Mouse (Mus musculus) heart, embryonic 14.5 days (tissue): ENCODE results near the gene 4930404N11Rik. TPM values are rescaled to one million over a fixed set of nuclear protein-coding genes. Genes with fewer than 3 reads are reported as not detected.

Source experiments
- microRNA-seq: library from miRNA; unstranded; fragments of <30 nt; microRNA quantifications from one replicate; pipeline ENCODE4, GENCODE M21; 2016
- polyA plus RNA-seq: library from polyadenylated mRNA; unstranded; fragments of >200 nt; fragmentation: Nextera tagmentation; extraction: Ambion mirVana; gene quantifications from 2 replicates; pipeline ENCODE4 v1.2.1, GENCODE M21; 2014

4930404N11Rik gene
- polyA plus RNA-seq, 1 experiment from 2014 or later, result 0.38 TPM

Small RNAs within 50 kb of the gene (microRNA-seq; reads per million reads assigned to microRNA genes)
- gene Mir6913, result not detected

Other genes starting within 250 kb of the 4930404N11Rik start
- 16.8 and 18.8 TPM in 2 replicates for gene Zbtb7a, start 230.6 kb downstream of the 4930404N11Rik start, polyA plus RNA-seq
- gene Pias4, start 197.9 kb downstream of the 4930404N11Rik start, polyA plus RNA-seq, result 33.5 and 34.0 TPM in 2 replicates
- gene Eef2, start 189.2 kb downstream of the 4930404N11Rik start, polyA plus RNA-seq, result 331 and 337 TPM in 2 replicates
- gene Dapk3, start 182.8 kb downstream of the 4930404N11Rik start, polyA plus RNA-seq, result 41.5 and 51.0 TPM in 2 replicates
- not detected in 2 replicates for gene 4930442H23Rik, start 182.0 kb downstream of the 4930404N11Rik start, polyA plus RNA-seq
- 7.4 and 8.3 TPM in 2 replicates for gene Nmrk2, start 163.8 kb downstream of the 4930404N11Rik start, polyA plus RNA-seq
- gene Atcay, start 135.0 kb downstream of the 4930404N11Rik start, polyA plus RNA-seq, result 0.74 and 0.80 TPM in 2 replicates
- 5.0 and 7.3 TPM in 2 replicates for gene Zfr2, start 132.7 kb downstream of the 4930404N11Rik start, polyA plus RNA-seq
- 0.91 and 1.3 TPM in 2 replicates for gene Matk, start 112.9 kb downstream of the 4930404N11Rik start, polyA plus RNA-seq
- 274 and 298 TPM in 2 replicates for gene Mrpl54, start 98.9 kb downstream of the 4930404N11Rik start, polyA plus RNA-seq
- 38.8 and 39.8 TPM in 2 replicates for gene Apba3, start 98.9 kb downstream of the 4930404N11Rik start, polyA plus RNA-seq
- gene Tjp3, start 74.2 kb downstream of the 4930404N11Rik start, polyA plus RNA-seq, result 1.8 and 2.2 TPM in 2 replicates
- gene Pip5k1c, start 72.9 kb downstream of the 4930404N11Rik start, polyA plus RNA-seq, result 31.4 and 33.7 TPM in 2 replicates
- 16.6 and 16.9 TPM in 2 replicates for gene Cactin, start 44.7 kb downstream of the 4930404N11Rik start, polyA plus RNA-seq
- gene Tbxa2r, start 37.1 kb downstream of the 4930404N11Rik start, polyA plus RNA-seq, result 9.5 and 11.3 TPM in 2 replicates
- 0.11 TPM in 1 of 2 replicates, not detected in the other for gene Gipc3, start 22.6 kb downstream of the 4930404N11Rik start, polyA plus RNA-seq
- gene Hmg20b, start 15.3 kb downstream of the 4930404N11Rik start, polyA plus RNA-seq, result 94.2 and 97.0 TPM in 2 replicates
- 3.7 and 6.5 TPM in 2 replicates for gene Mfsd12, start 8.3 kb downstream of the 4930404N11Rik start, polyA plus RNA-seq
- 64.6 and 67.0 TPM in 2 replicates for gene Fzr1, start 12.7 kb upstream of the 4930404N11Rik start, polyA plus RNA-seq
- gene Dohh, start 18.6 kb upstream of the 4930404N11Rik start, polyA plus RNA-seq, result 52.6 and 53.5 TPM in 2 replicates
- gene Gm48551, start 18.6 kb upstream of the 4930404N11Rik start, polyA plus RNA-seq, result 1.7 and 2.0 TPM in 2 replicates
- 1.0 TPM in 2 replicates for gene Gm48552, start 23.2 kb upstream of the 4930404N11Rik start, polyA plus RNA-seq
- gene Smim24, start 27.2 kb upstream of the 4930404N11Rik start, polyA plus RNA-seq, result 3.8 and 4.7 TPM in 2 replicates
- gene Nfic, start 89.8 kb upstream of the 4930404N11Rik start, polyA plus RNA-seq, result 45.0 and 47.0 TPM in 2 replicates
- 0.19 TPM in 1 of 2 replicates, not detected in the other for gene Celf5, start 116.9 kb upstream of the 4930404N11Rik start, polyA plus RNA-seq
- gene Ncln, start 130.6 kb upstream of the 4930404N11Rik start, polyA plus RNA-seq, result 40.7 and 44.6 TPM in 2 replicates
- gene S1pr4, start 134.3 kb upstream of the 4930404N11Rik start, polyA plus RNA-seq, result 0.24 and 0.35 TPM in 2 replicates
- gene Gna15, start 158.4 kb upstream of the 4930404N11Rik start, polyA plus RNA-seq, result 0.74 and 0.89 TPM in 2 replicates
- 54.9 and 57.4 TPM in 2 replicates for gene Gna11, start 179.4 kb upstream of the 4930404N11Rik start, polyA plus RNA-seq
- gene Aes, start 193.7 kb upstream of the 4930404N11Rik start, polyA plus RNA-seq, result 367 and 598 TPM in 2 replicates
- gene Tle2, start 208.7 kb upstream of the 4930404N11Rik start, polyA plus RNA-seq, result 21.6 and 21.8 TPM in 2 replicates
- gene Tle6, start 235.3 kb upstream of the 4930404N11Rik start, polyA plus RNA-seq, result 30.7 and 35.3 TPM in 2 replicates
- 0.35 and 0.84 TPM in 2 replicates for gene BC025920, start 240.5 kb upstream of the 4930404N11Rik start, polyA plus RNA-seq